Mouse (Mus musculus): Measurements from ENCODE around the gene Wwox. TPM values are rescaled to one million over a fixed set of nuclear protein-coding genes. Genes with fewer than 3 reads are reported as not detected.

The Wwox gene
- polyA plus RNA-seq, 1 experiment from 2014 or later = 16.3 TPM

DNA sequence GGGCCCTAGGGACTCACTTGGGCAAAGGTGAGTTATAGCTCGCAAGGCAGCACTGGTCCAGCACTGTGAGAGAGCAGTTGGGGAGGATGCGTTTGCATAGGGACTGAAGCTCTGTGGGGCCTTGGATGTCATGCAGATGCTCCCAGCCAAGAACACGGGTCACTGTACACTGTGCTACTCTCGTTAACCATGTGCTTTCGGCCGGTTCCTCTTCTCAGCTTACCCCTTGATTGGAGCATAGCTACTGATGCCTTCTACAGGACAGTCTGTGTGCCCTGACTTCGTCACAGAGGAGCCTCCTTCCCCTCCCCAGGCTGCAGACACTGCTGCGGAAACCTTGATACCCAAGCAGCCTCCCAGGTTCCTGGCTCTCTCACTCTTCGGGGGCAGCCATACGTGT is 139.8 kb downstream of the Wwox start:
- DNase-seq (ENCODE audit: low spot score) = peak; percentile 26
- ATAC-seq (replicated peaks; ENCODE audit: low FRiP score, low read depth) = no peak

GRCm38 (mm10) chr8:114580684-114581083 is 141.2 kb downstream of the Wwox start:
- no peaks in the 10 kb centered on the region for H3K4me1 ChIP-seq (replicated peaks; ENCODE audit: insufficient read depth, low read length)
- ATAC-seq (replicated peaks; ENCODE audit: low FRiP score, low read depth) (no peak), DNase-seq (ENCODE audit: low spot score) (no peak)
- 73% methylated on average over 1 of the region's 1 CpGs for WGBS
- no peak overlapping the region for H3K27ac ChIP-seq
- no peaks in the 10 kb centered on the region for H3K36me3 ChIP-seq (ENCODE audit: insufficient read depth, low read length)
- H3K9me3 ChIP-seq (replicated peaks; ENCODE audit: low read length) = no peaks in the 10 kb centered on the region
- H3K9ac ChIP-seq (ENCODE audit: low read depth, low read length) = no peak overlapping the region
- no peak overlapping the region for H3K4me3 ChIP-seq (replicated peaks; ENCODE audit: low read depth, low read length)
- TF ChIP-seq CTCF (IDR thresholded peaks at IDR 0.05; ENCODE audit: low read depth) = no peak
- H3K4me2 ChIP-seq (ENCODE audit: low read length) = no peak overlapping the region
- no peaks in the 10 kb centered on the region for H3K27me3 ChIP-seq (ENCODE audit: insufficient read depth, low read length)

More for the DNA sequence above, 139.8 kb downstream of the Wwox start:
- H3K36me3 ChIP-seq (ENCODE audit: insufficient read depth, low read length) = no peaks in the 10 kb centered on the region
- no peak overlapping the region for H3K9ac ChIP-seq (ENCODE audit: low read depth, low read length)
- H3K4me2 ChIP-seq (ENCODE audit: low read length) = no peak overlapping the region
- no peak overlapping the region for H3K27ac ChIP-seq
- H3K4me3 ChIP-seq (replicated peaks; ENCODE audit: low read depth, low read length) = no peak overlapping the region
- no peak for TF ChIP-seq CTCF (IDR thresholded peaks at IDR 0.05; ENCODE audit: low read depth)
- no peaks in the 10 kb centered on the region for H3K27me3 ChIP-seq (ENCODE audit: insufficient read depth, low read length)
- H3K4me1 ChIP-seq (replicated peaks; ENCODE audit: insufficient read depth, low read length) = no peaks in the 10 kb centered on the region
- WGBS = 54% methylated on average over 10 of the region's 10 CpGs
- no peaks in the 10 kb centered on the region for H3K9me3 ChIP-seq (replicated peaks; ENCODE audit: low read length)

DNA sequence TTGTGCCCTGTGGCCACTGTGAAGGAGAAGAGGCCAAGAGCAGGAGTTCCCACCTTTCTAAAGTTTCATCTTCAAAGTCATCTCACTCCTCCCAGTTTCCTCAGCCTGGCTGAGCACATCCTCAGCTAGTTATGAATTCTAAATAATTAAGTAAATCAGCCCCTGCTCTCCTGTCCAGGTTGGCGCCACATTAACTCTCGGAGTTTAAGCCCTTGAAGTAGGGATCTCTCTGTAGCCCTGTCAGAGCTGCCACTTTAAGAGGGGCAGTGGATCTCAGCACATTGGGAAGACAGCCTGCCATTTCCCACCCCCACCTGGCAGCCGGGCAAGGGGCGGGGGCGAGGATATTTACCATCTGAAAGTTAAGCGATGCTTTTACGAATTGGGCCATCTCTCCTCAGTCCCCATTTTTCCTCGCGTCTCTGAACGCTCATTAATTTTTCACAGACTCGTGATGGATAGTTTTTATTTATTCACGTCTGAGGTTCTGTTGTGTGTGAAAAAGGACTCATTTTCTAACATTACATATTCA is 150.9 kb downstream of the Wwox start:
- Histone ChIP-seq H3K4me1 (replicated peaks; ENCODE audit: insufficient read depth, low read length) (no peaks in the 10 kb centered on the region), H3K27me3 (ENCODE audit: insufficient read depth, low read length) (no peaks in the 10 kb centered on the region), H3K36me3 (ENCODE audit: insufficient read depth, low read length) (no peaks in the 10 kb centered on the region), H3K4me2 (ENCODE audit: low read length) (no peak overlapping the region), H3K4me3 (replicated peaks; ENCODE audit: low read depth, low read length) (no peak overlapping the region), H3K9me3 (replicated peaks; ENCODE audit: low read length) (no peaks in the 10 kb centered on the region), H3K9ac (ENCODE audit: low read depth, low read length) (no peak overlapping the region), H3K27ac (no peak overlapping the region)
- ATAC-seq (replicated peaks; ENCODE audit: low FRiP score, low read depth) (no peak), DNase-seq (ENCODE audit: low spot score) (no peak)
- WGBS = 77% methylated on average over 12 of the region's 12 CpGs
- no peak for TF ChIP-seq CTCF (IDR thresholded peaks at IDR 0.05; ENCODE audit: low read depth)

DNA sequence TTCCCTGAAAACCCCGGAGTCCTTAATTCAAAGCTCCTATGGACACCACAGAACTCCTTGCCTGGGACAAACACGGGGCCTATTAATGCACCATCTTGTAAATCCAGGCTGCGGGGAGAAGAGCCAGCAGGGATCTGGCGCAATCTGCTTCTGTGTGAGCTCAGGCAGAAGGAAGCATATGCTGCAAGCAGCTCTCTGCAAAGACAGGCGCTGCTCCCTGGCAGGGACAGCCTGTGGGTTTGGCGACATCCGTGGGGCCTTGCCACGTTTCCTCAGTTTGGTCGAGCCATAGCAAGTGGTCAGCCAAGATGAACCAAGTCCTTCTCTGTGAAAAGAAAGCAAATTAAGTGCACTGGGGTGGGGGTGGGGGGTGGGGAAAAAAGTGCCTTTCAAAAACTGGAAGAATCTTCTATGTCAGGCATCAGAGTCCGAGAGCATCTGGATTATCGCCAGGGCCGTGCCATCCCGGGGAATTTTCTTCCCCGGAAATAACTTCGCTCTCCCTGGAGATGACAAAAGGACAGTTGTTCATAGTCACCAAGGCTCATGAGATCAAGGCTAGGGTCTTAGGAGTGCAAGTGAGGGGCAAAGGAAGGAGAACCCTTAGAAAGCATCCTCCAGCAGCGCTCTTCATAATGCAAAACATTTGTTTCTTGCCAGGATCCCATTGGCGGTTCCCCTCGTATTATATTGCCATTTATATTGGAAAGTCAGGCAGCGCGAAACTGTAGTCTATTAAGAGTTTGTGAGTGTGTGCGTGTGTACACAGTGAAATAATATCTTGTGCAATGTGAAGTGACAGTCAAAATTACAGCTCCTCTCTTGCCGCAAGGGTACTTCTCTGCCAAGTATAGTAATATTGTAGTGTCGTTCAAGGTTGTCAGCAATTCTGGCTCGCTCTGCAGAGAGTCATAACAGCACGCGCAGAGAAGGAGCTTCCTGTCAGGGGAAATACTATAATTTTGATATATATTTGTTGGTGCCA is 152.1 kb downstream of the Wwox start:
- H3K4me2 ChIP-seq (ENCODE audit: low read length) = no peak overlapping the region
- no peaks in the 10 kb centered on the region for H3K4me1 ChIP-seq (replicated peaks; ENCODE audit: insufficient read depth, low read length)
- H3K9me3 ChIP-seq (replicated peaks; ENCODE audit: low read length) = no peaks in the 10 kb centered on the region
- no peaks in the 10 kb centered on the region for H3K36me3 ChIP-seq (ENCODE audit: insufficient read depth, low read length)
- no peak for TF ChIP-seq CTCF (IDR thresholded peaks at IDR 0.05; ENCODE audit: low read depth)
- H3K27ac ChIP-seq = no peak overlapping the region
- no peak overlapping the region for H3K4me3 ChIP-seq (replicated peaks; ENCODE audit: low read depth, low read length)
- ATAC-seq (replicated peaks; ENCODE audit: low FRiP score, low read depth) = no peak
- no peak for DNase-seq (ENCODE audit: low spot score)
- WGBS = 51% methylated on average over 26 of the region's 26 CpGs
- H3K9ac ChIP-seq (ENCODE audit: low read depth, low read length) = no peak overlapping the region
- no peaks in the 10 kb centered on the region for H3K27me3 ChIP-seq (ENCODE audit: insufficient read depth, low read length)

- peak overlapping the region; percentile 17; the same call in 1 of the 2 replicates for H3K4me2 ChIP-seq (ENCODE audit: low read length)
- DNase-seq (ENCODE audit: low spot score) (no peak), ATAC-seq (replicated peaks; ENCODE audit: low FRiP score, low read depth) (no peak)
- no peak overlapping the region for H3K4me3 ChIP-seq (replicated peaks; ENCODE audit: low read depth, low read length)
- no peaks in the 10 kb centered on the region for H3K27me3 ChIP-seq (ENCODE audit: insufficient read depth, low read length)
- 44% methylated on average over 19 of the region's 19 CpGs for WGBS
- H3K4me1 ChIP-seq (replicated peaks; ENCODE audit: insufficient read depth, low read length) = no peaks in the 10 kb centered on the region
- H3K9me3 ChIP-seq (replicated peaks; ENCODE audit: low read length) = no peaks in the 10 kb centered on the region
- H3K27ac ChIP-seq = no peak overlapping the region
- no peak for TF ChIP-seq CTCF (IDR thresholded peaks at IDR 0.05; ENCODE audit: low read depth)
- no peaks in the 10 kb centered on the region for H3K36me3 ChIP-seq (ENCODE audit: insufficient read depth, low read length)
- H3K9ac ChIP-seq (ENCODE audit: low read depth, low read length) = no peak overlapping the region
Measured at GRCm38 (mm10) chr8:114593424-114594157, 154.1 kb downstream of the Wwox start.

DNA sequence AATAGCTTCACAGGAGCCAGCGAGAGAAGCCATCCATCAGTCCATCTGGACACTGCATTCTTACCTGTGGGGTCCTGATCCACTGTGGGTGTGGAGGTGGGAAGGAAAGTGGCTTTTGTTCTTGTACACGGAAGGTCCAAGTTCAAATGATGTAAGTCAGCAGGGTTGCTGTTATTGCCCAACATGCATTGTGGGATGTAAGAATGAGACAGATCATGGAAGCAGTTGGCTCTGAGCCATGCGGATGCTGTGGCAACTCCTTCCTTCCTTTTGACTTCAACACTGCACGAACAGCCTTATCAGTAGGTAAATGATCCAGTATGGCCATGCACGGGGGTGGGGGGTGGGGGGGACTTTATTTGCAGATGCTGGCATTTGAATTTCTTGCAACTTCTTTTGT is 155.4 kb downstream of the Wwox start:
- Histone ChIP-seq H3K9ac (ENCODE audit: low read depth, low read length) (no peak overlapping the region), H3K27me3 (ENCODE audit: insufficient read depth, low read length) (no peaks in the 10 kb centered on the region), H3K36me3 (ENCODE audit: insufficient read depth, low read length) (no peaks in the 10 kb centered on the region), H3K4me1 (replicated peaks; ENCODE audit: insufficient read depth, low read length) (0 out of 2 replicates have a peak, but pooled peaks cover 3% of the 10 kb centered on the region), H3K4me3 (replicated peaks; ENCODE audit: low read depth, low read length) (no peak overlapping the region), H3K4me2 (ENCODE audit: low read length) (no peak overlapping the region), H3K9me3 (replicated peaks; ENCODE audit: low read length) (no peaks in the 10 kb centered on the region), H3K27ac (no peak overlapping the region)
- no peak for DNase-seq (ENCODE audit: low spot score)
- ATAC-seq (replicated peaks; ENCODE audit: low FRiP score, low read depth) = no peak
- 76% methylated on average over 5 of the region's 5 CpGs for WGBS
- TF ChIP-seq CTCF (IDR thresholded peaks at IDR 0.05; ENCODE audit: low read depth) = no peak

All from kidney, postnatal 0 days (tissue).